Comparison of ENCODE assay signal across 10 mouse cellular contexts in genomic region chr2:25168665-25168978, GRCm38 (mm10). TPM values are rescaled to one million over a fixed set of nuclear protein-coding genes. Genes with fewer than 3 reads are reported as not detected.
A peak's percentile ranks its signal among the peaks of the same experiment; 100 is the strongest.
DNase-seq lines count a peak whose midpoint lies in the region; ATAC-seq lines count a peak whose summit lies in the region.
"Had no signal": no experiment of that assay in that cellular context is flagged by ENCODE, and none has a peak within 500 bp of the region (broad histone marks: within the 10 kb centered on the region; RNA-seq: fewer than 3 reads in every experiment).

No protein-coding gene starts in this region.

- H3K36me3 ChIP-seq in heart, embryonic 15.5 days, result no peaks in the 10 kb centered on the region
- no peaks in the 10 kb centered on the region for H3K36me3 ChIP-seq in embryonic facial prominence, embryonic 10.5 days (replicated peaks)
- no peaks in the 10 kb centered on the region for H3K36me3 ChIP-seq in hindbrain, embryonic 16.5 days (ENCODE audit: control insufficient read depth, insufficient read depth, low read length)
- H3K36me3 ChIP-seq in midbrain, embryonic 12.5 days, result no peaks in the 10 kb centered on the region

- H3K27ac ChIP-seq in heart, embryonic 15.5 days, result peak overlapping the region; percentile 77
- H3K27ac ChIP-seq in embryonic facial prominence, embryonic 10.5 days (replicated peaks), result peak overlapping the region; percentile 90
- peak overlapping the region; percentile 76 for H3K27ac ChIP-seq in hindbrain, embryonic 16.5 days (ENCODE audit: low read depth, low read length)
- peak overlapping the region; percentile 87 for H3K27ac ChIP-seq in midbrain, embryonic 12.5 days (replicated peaks)

- peak overlapping the region; percentile 51 for H3K4me3 ChIP-seq in heart, embryonic 15.5 days
- peak overlapping the region; percentile 64 for H3K4me3 ChIP-seq in embryonic facial prominence, embryonic 10.5 days
- H3K4me3 ChIP-seq in hindbrain, embryonic 16.5 days (ENCODE audit: low read length), result peak overlapping the region; percentile 58
- H3K4me3 ChIP-seq in midbrain, embryonic 12.5 days, result peak overlapping the region; percentile 45

- H3K4me1 ChIP-seq in heart, embryonic 15.5 days (replicated peaks), result peaks cover 40% of the 10 kb centered on the region
- peaks cover 65% of the 10 kb centered on the region for H3K4me1 ChIP-seq in embryonic facial prominence, embryonic 10.5 days
- peaks cover 10% of the 10 kb centered on the region for H3K4me1 ChIP-seq in hindbrain, embryonic 16.5 days (ENCODE audit: control insufficient read depth, insufficient read depth, low read depth, low read length)
- H3K4me1 ChIP-seq in midbrain, embryonic 12.5 days, result peaks cover 52% of the 10 kb centered on the region

- 24% methylated on average over 2 of the region's 2 CpGs for WGBS in heart, embryonic 15.5 days
- WGBS in embryonic facial prominence, embryonic 10.5 days, result 9% methylated on average over 2 of the region's 2 CpGs
- WGBS in hindbrain, embryonic 16.5 days, result 4% methylated on average over 2 of the region's 2 CpGs
- WGBS in midbrain, embryonic 12.5 days, result 5% methylated on average over 2 of the region's 2 CpGs

- H3K9ac ChIP-seq in heart, embryonic 15.5 days, result peak overlapping the region; percentile 58
- H3K9ac ChIP-seq in hindbrain, embryonic 16.5 days (ENCODE audit: low read depth, low read length), result peak overlapping the region; percentile 77; the same call in 1 of the 2 replicates
- H3K9ac ChIP-seq in midbrain, embryonic 12.5 days (replicated peaks), result peak overlapping the region; percentile 59; the same call in 1 of the 2 replicates

- no peak for ATAC-seq in heart, embryonic 15.5 days (replicated peaks; ENCODE audit: insufficient number of reproducible peaks, insufficient read depth, low FRiP score, low read depth)
- no peak; the same call in 1 of the 2 replicates for ATAC-seq in hindbrain, embryonic 16.5 days
- no peak; the same call in 1 of the 2 replicates for ATAC-seq in midbrain, embryonic 12.5 days (ENCODE audit: low FRiP score, low read depth)

- DNase-seq in heart, postnatal 10 days, result no peak
- no peak for DNase-seq in embryonic facial prominence, embryonic 10.5 days (ENCODE audit: low spot score)
- DNase-seq in right cerebral cortex, adult 2 months (ENCODE audit: low spot score in 2 of 2), result no peak
- no peak for DNase-seq in retina, embryonic 14.5 days (ENCODE audit: low spot score)
- DNase-seq in Muller cell, postnatal 12 days (ENCODE audit: inconsistent ontology term), result no peak
- DNase-seq: layer of hippocampus, postnatal 36 days had no signal

- no peaks in the 10 kb centered on the region for H3K9me3 ChIP-seq in heart, embryonic 15.5 days (replicated peaks)
- H3K9me3 ChIP-seq in embryonic facial prominence, embryonic 10.5 days, result no peaks in the 10 kb centered on the region
- H3K9me3 ChIP-seq in hindbrain, embryonic 16.5 days (ENCODE audit: control insufficient read depth, low read length), result no peaks in the 10 kb centered on the region
- H3K9me3 ChIP-seq in midbrain, embryonic 12.5 days, result no peaks in the 10 kb centered on the region

- H3K27me3 ChIP-seq in heart, embryonic 15.5 days, result 0 out of 2 replicates have a peak, but pooled peaks cover 6% of the 10 kb centered on the region
- H3K27me3 ChIP-seq in embryonic facial prominence, embryonic 10.5 days (replicated peaks; ENCODE audit: low read depth, poor library complexity, severe bottlenecking), result peaks cover 9% of the 10 kb centered on the region
- no peaks in the 10 kb centered on the region for H3K27me3 ChIP-seq in hindbrain, embryonic 16.5 days (replicated peaks; ENCODE audit: control insufficient read depth, insufficient read depth, low read length)
- peaks cover 6% of the 10 kb centered on the region for H3K27me3 ChIP-seq in midbrain, embryonic 12.5 days

- H3K4me2 ChIP-seq in heart, embryonic 15.5 days, result peak overlapping the region; percentile 79
- peak overlapping the region; percentile 90 for H3K4me2 ChIP-seq in hindbrain, embryonic 16.5 days (ENCODE audit: low read length)
- peak overlapping the region; percentile 74 for H3K4me2 ChIP-seq in midbrain, embryonic 12.5 days (replicated peaks)

- intact Hi-C loops in heart, postnatal 10 days (cut with DNase I), result no loop called here

RNA-seq across cellular contexts. Expression of gene Nrarp, which starts 11.9 kb away (rescaled TPM):
- 17.3 and 19.0 TPM in 2 replicates for polyA plus RNA-seq in heart, embryonic 15.5 days (2015; fragmentation: Nextera tagmentation; extraction: Ambion mirVana)
- 10 to 100 TPM; 23.9 to 25.1 TPM for total RNA-seq in heart, postnatal 10 days (2021)
- 19.8 and 26.6 TPM in 2 replicates for polyA plus RNA-seq in embryonic facial prominence, embryonic 10.5 days (2016; fragmentation: Nextera tagmentation; extraction: Ambion mirVana)
- 13.6 and 16.3 TPM in 2 replicates for polyA plus RNA-seq in hindbrain, embryonic 16.5 days (2015; fragmentation: Nextera tagmentation; extraction: Ambion mirVana)
- 91.2 and 92.1 TPM in 2 replicates for polyA plus RNA-seq in midbrain, embryonic 12.5 days (2016; fragmentation: Nextera tagmentation; extraction: Ambion mirVana)

RNA-seq across cellular contexts. Expression of gene Tor4a, which starts 28.1 kb away (rescaled TPM):
- 5.8 and 10.3 TPM in 2 replicates for polyA plus RNA-seq in heart, embryonic 15.5 days (2015; fragmentation: Nextera tagmentation; extraction: Ambion mirVana)
- 1 to 10 TPM; 5.6 to 6.5 TPM for total RNA-seq in heart, postnatal 10 days (2021)
- polyA plus RNA-seq in embryonic facial prominence, embryonic 10.5 days (2016; fragmentation: Nextera tagmentation; extraction: Ambion mirVana), result 2.2 and 2.4 TPM in 2 replicates
- 2.1 and 2.3 TPM in 2 replicates for polyA plus RNA-seq in hindbrain, embryonic 16.5 days (2015; fragmentation: Nextera tagmentation; extraction: Ambion mirVana)
- 1.4 and 1.6 TPM in 2 replicates for polyA plus RNA-seq in midbrain, embryonic 12.5 days (2016; fragmentation: Nextera tagmentation; extraction: Ambion mirVana)

RNA-seq across cellular contexts. Expression of gene Nelfb, which starts 42.7 kb away (rescaled TPM):
- 62.7 and 79.5 TPM in 2 replicates for polyA plus RNA-seq in heart, embryonic 15.5 days (2015; fragmentation: Nextera tagmentation; extraction: Ambion mirVana)
- total RNA-seq in heart, postnatal 10 days (2021), result 10 to 100 TPM; 40.7 to 46.0 TPM
- polyA plus RNA-seq in embryonic facial prominence, embryonic 10.5 days (2016; fragmentation: Nextera tagmentation; extraction: Ambion mirVana), result 124 and 125 TPM in 2 replicates
- polyA plus RNA-seq in hindbrain, embryonic 16.5 days (2015; fragmentation: Nextera tagmentation; extraction: Ambion mirVana), result 105 and 112 TPM in 2 replicates
- 118 and 123 TPM in 2 replicates for polyA plus RNA-seq in midbrain, embryonic 12.5 days (2016; fragmentation: Nextera tagmentation; extraction: Ambion mirVana)

RNA-seq across cellular contexts. Expression of gene Stpg3, which starts 45.8 kb away (rescaled TPM):
- polyA plus RNA-seq in heart, embryonic 15.5 days (2015; fragmentation: Nextera tagmentation; extraction: Ambion mirVana), result not detected in 2 replicates
- not detected for total RNA-seq in heart, postnatal 10 days (2021)
- not detected in 2 replicates for polyA plus RNA-seq in embryonic facial prominence, embryonic 10.5 days (2016; fragmentation: Nextera tagmentation; extraction: Ambion mirVana)
- not detected in 2 replicates for polyA plus RNA-seq in hindbrain, embryonic 16.5 days (2015; fragmentation: Nextera tagmentation; extraction: Ambion mirVana)
- polyA plus RNA-seq in midbrain, embryonic 12.5 days (2016; fragmentation: Nextera tagmentation; extraction: Ambion mirVana), result not detected in 2 replicates
- total RNA-seq: layer of hippocampus, postnatal 36 days had no signal
- polyA plus RNA-seq: CD4-positive, CD25-positive, alpha-beta regulatory T cell, adult 4 months had no signal

RNA-seq across cellular contexts. Expression of gene Fam166a, which starts 49.9 kb away (rescaled TPM):
- polyA plus RNA-seq in heart, embryonic 15.5 days (2015; fragmentation: Nextera tagmentation; extraction: Ambion mirVana), result 0.57 and 0.65 TPM in 2 replicates
- total RNA-seq in heart, postnatal 10 days (2021), result not detected
- polyA plus RNA-seq in embryonic facial prominence, embryonic 10.5 days (2016; fragmentation: Nextera tagmentation; extraction: Ambion mirVana), result 0.74 and 1.4 TPM in 2 replicates
- polyA plus RNA-seq in hindbrain, embryonic 16.5 days (2015; fragmentation: Nextera tagmentation; extraction: Ambion mirVana), result 0.39 and 1.0 TPM in 2 replicates
- polyA plus RNA-seq in midbrain, embryonic 12.5 days (2016; fragmentation: Nextera tagmentation; extraction: Ambion mirVana), result 0.21 and 1.6 TPM in 2 replicates
- total RNA-seq: layer of hippocampus, postnatal 36 days had no signal
- polyA plus RNA-seq: CD4-positive, CD25-positive, alpha-beta regulatory T cell, adult 4 months had no signal
